Mouse (Mus musculus) embryo, embryonic 9.5 days (tissue): ENCODE data around the gene Chchd10.

Experiments used
- DNase-seq: peaks from one replicate; pipeline ENCODE4 v3.0.0-alpha.2; 2017; ENCODE audit errors: extremely low spot score

Chchd10 gene

GRCm38 (mm10) chr10:75949053-75950045 is 16.4 kb downstream of the Chchd10 start:
- DNase-seq = no peak

- peak; percentile 61 for DNase-seq
Measured at GRCm38 (mm10) chr10:75950791-75951210, 17.9 kb downstream of the Chchd10 start.

- DNase-seq = peak; percentile 62
Measured at GRCm38 (mm10) chr10:75951424-75952050, 18.6 kb downstream of the Chchd10 start.

- DNase-seq = no peak
Measured at GRCm38 (mm10) chr10:75954381-75954811, 21.5 kb downstream of the Chchd10 start, which contains the start of gene Gm5134. Gene Gm5134 (plus strand): TSS chr10:75954514.

GRCm38 (mm10) chr10:75973846-75974245 is 40.9 kb downstream of the Chchd10 start:
- no peak for DNase-seq

- no peak for DNase-seq
Measured at GRCm38 (mm10) chr10:75975216-75975615, 42.3 kb downstream of the Chchd10 start.

GRCm38 (mm10) chr10:75978119-75978834 is 45.3 kb downstream of the Chchd10 start:
- DNase-seq = no peak

- DNase-seq = no peak
Measured at GRCm38 (mm10) chr10:75978835-75979157, 45.9 kb downstream of the Chchd10 start.

- DNase-seq = no peak
Measured at GRCm38 (mm10) chr10:75979432-75979831, 46.5 kb downstream of the Chchd10 start.
